Mouse (Mus musculus) hindbrain, embryonic 14.5 days (tissue): ENCODE results near the gene Rerg. TPM values are rescaled to one million over a fixed set of nuclear protein-coding genes. Genes with fewer than 3 reads are reported as not detected.

Source experiments
- ATAC-seq: fragments of 200-750 bp; cut with Nextera tagmentation; 2 replicates; pipeline ENCODE4 v1.8.0; 2017; ENCODE audit warnings: moderate number of reproducible peaks, mild to moderate bottlenecking, moderate TSS enrichment, moderate library complexity; ENCODE audit not compliant: low FRiP score
- DNase-seq: peaks from one replicate; pipeline ENCODE4 v3.0.0-alpha.2; 2015; ENCODE audit warnings: low spot score
- H3K27ac ChIP-seq: fragments of 300-500 bp; sonication (generic); 2 replicates; pipeline ENCODE4 v1.5.1; 2014; ENCODE audit warnings: mild to moderate bottlenecking, moderate library complexity
- H3K27me3 ChIP-seq: fragments of 300-500 bp; sonication (generic); 2 replicates; pipeline ENCODE4 v1.6.1; 2014; ENCODE audit warnings: mild to moderate bottlenecking, low read length, mixed read lengths; ENCODE audit not compliant: control insufficient read depth, insufficient read depth
- H3K36me3 ChIP-seq: fragments of 300-500 bp; sonication (generic); replicated peaks from 2 replicates; pipeline ENCODE4 v1.6.1; 2014; ENCODE audit not compliant: control insufficient read depth, insufficient read depth
- H3K4me1 ChIP-seq: fragments of 300-500 bp; sonication (generic); replicated peaks from 2 replicates; pipeline ENCODE4 v1.6.1; 2014; ENCODE audit warnings: antibody characterized with exemption, low read length, mixed read lengths; ENCODE audit not compliant: control insufficient read depth, insufficient read depth
- H3K4me2 ChIP-seq: fragments of 300-500 bp; sonication (generic); replicated peaks from 2 replicates; pipeline ENCODE4 v1.6.1; 2014; ENCODE audit warnings: mild to moderate bottlenecking, moderate library complexity
- H3K4me3 ChIP-seq: fragments of 300-500 bp; sonication (generic); replicated peaks from 2 replicates; pipeline ENCODE4 v1.5.1; 2014; ENCODE audit warnings: mild to moderate bottlenecking, low read length
- H3K9ac ChIP-seq: fragments of 300-500 bp; sonication (generic); 2 replicates; pipeline ENCODE4 v1.6.1; 2014
- H3K9me3 ChIP-seq: fragments of 300-500 bp; sonication (generic); 2 replicates; pipeline ENCODE4 v1.6.1; 2016; ENCODE audit warnings: low read length; ENCODE audit not compliant: control insufficient read depth
- WGBS: fragments of 180-500 bp; shearing (Covaris S2); extraction: QIAGEN DNeasy Blood & Tissue Kit; methylation state at CpG from one replicate; pipeline ENCODE4 v1.1.7; 2014; 5-methylcytosine and 5-hydroxymethylcytosine counted together
- polyA plus RNA-seq: library from polyadenylated mRNA; unstranded; fragments of >200 nt; fragmentation: Nextera tagmentation; extraction: Ambion mirVana; gene quantifications from 2 replicates; pipeline ENCODE4 v1.2.1, GENCODE M21; 2014

The Rerg gene
- polyA plus RNA-seq, 1 experiment from 2014 or later, result 6.5 TPM

GRCm38 (mm10) chr6:137102662-137103179 lies 67.6 kb downstream of the Rerg start:
- WGBS, result 61% methylated on average over 10 of the region's 10 CpGs
- Histone ChIP-seq H3K4me2 (no peak overlapping the region), H3K9me3 (no peaks in the 10 kb centered on the region), H3K4me3 (no peak overlapping the region), H3K4me1 (no peaks in the 10 kb centered on the region), H3K27me3 (no peaks in the 10 kb centered on the region), H3K9ac (no peak overlapping the region), H3K36me3 (no peaks in the 10 kb centered on the region), H3K27ac (no peak overlapping the region)
- no peak for DNase-seq
- no peak for ATAC-seq

GRCm38 (mm10) chr6:137101886-137102661 lies 68.2 kb downstream of the Rerg start:
- Histone ChIP-seq H3K27ac (no peak overlapping the region), H3K36me3 (no peaks in the 10 kb centered on the region), H3K9ac (no peak overlapping the region), H3K4me3 (no peak overlapping the region), H3K4me2 (no peak overlapping the region), H3K27me3 (no peaks in the 10 kb centered on the region), H3K4me1 (no peaks in the 10 kb centered on the region), H3K9me3 (no peaks in the 10 kb centered on the region)
- DNase-seq (no peak), ATAC-seq (no peak)
- WGBS, result 86% methylated on average over 7 of the region's 7 CpGs

GRCm38 (mm10) chr6:137100259-137100658 lies 70.0 kb downstream of the Rerg start:
- WGBS, result 53% methylated on average over 2 of the region's 2 CpGs
- no peak overlapping the region for H3K4me3 ChIP-seq
- no peak overlapping the region for H3K27ac ChIP-seq
- DNase-seq (no peak), ATAC-seq (no peak)
- no peaks in the 10 kb centered on the region for H3K4me1 ChIP-seq
- H3K27me3 ChIP-seq, result no peaks in the 10 kb centered on the region
- no peak overlapping the region for H3K9ac ChIP-seq
- no peak overlapping the region for H3K4me2 ChIP-seq
- no peaks in the 10 kb centered on the region for H3K9me3 ChIP-seq
- H3K36me3 ChIP-seq, result no peaks in the 10 kb centered on the region

GRCm38 (mm10) chr6:137098232-137099191 lies 71.8 kb downstream of the Rerg start:
- H3K4me3 ChIP-seq, result no peak overlapping the region
- no peak overlapping the region for H3K9ac ChIP-seq
- ATAC-seq (no peak), DNase-seq (no peak)
- no peak overlapping the region for H3K4me2 ChIP-seq
- no peak overlapping the region for H3K27ac ChIP-seq
- no peaks in the 10 kb centered on the region for H3K36me3 ChIP-seq
- 68% methylated on average over 18 of the region's 18 CpGs for WGBS
- H3K27me3 ChIP-seq, result no peaks in the 10 kb centered on the region
- H3K4me1 ChIP-seq, result no peaks in the 10 kb centered on the region
- no peaks in the 10 kb centered on the region for H3K9me3 ChIP-seq

GRCm38 (mm10) chr6:137094475-137094874 lies 75.8 kb downstream of the Rerg start:
- Histone ChIP-seq H3K9me3 (peaks cover 4% of the 10 kb centered on the region; the same call in 1 of the 2 replicates), H3K4me3 (no peak overlapping the region), H3K9ac (no peak overlapping the region), H3K36me3 (no peaks in the 10 kb centered on the region), H3K4me1 (no peaks in the 10 kb centered on the region), H3K27me3 (no peaks in the 10 kb centered on the region), H3K27ac (no peak overlapping the region), H3K4me2 (no peak overlapping the region)
- WGBS, result 91% methylated on average over 2 of the region's 2 CpGs
- ATAC-seq, result no peak
- DNase-seq, result no peak

GRCm38 (mm10) chr6:137088469-137088868 lies 81.8 kb downstream of the Rerg start:
- no peak overlapping the region for H3K9ac ChIP-seq
- DNase-seq, result no peak
- no peaks in the 10 kb centered on the region for H3K4me1 ChIP-seq
- no peak for ATAC-seq
- no peak overlapping the region for H3K4me2 ChIP-seq
- no peaks in the 10 kb centered on the region for H3K36me3 ChIP-seq
- peaks cover 4% of the 10 kb centered on the region; the same call in 1 of the 2 replicates for H3K9me3 ChIP-seq
- WGBS, result 73% methylated on average over 6 of the region's 6 CpGs
- H3K27ac ChIP-seq, result no peak overlapping the region
- no peaks in the 10 kb centered on the region for H3K27me3 ChIP-seq
- no peak overlapping the region for H3K4me3 ChIP-seq

GRCm38 (mm10) chr6:137087956-137088355 lies 82.3 kb downstream of the Rerg start:
- 79% methylated on average over 5 of the region's 5 CpGs for WGBS
- peaks cover 7% of the 10 kb centered on the region; the same call in 1 of the 2 replicates for H3K9me3 ChIP-seq
- H3K36me3 ChIP-seq, result no peaks in the 10 kb centered on the region
- no peaks in the 10 kb centered on the region for H3K27me3 ChIP-seq
- H3K9ac ChIP-seq, result no peak overlapping the region
- no peak for DNase-seq
- no peak overlapping the region for H3K4me2 ChIP-seq
- no peak overlapping the region for H3K27ac ChIP-seq
- no peak overlapping the region for H3K4me3 ChIP-seq
- H3K4me1 ChIP-seq, result no peaks in the 10 kb centered on the region
- ATAC-seq, result no peak

GRCm38 (mm10) chr6:137087470-137087869 lies 82.8 kb downstream of the Rerg start:
- Histone ChIP-seq H3K4me2 (no peak overlapping the region), H3K9ac (no peak overlapping the region), H3K27me3 (no peaks in the 10 kb centered on the region), H3K27ac (no peak overlapping the region), H3K4me1 (no peaks in the 10 kb centered on the region), H3K36me3 (no peaks in the 10 kb centered on the region), H3K9me3 (peaks cover 9% of the 10 kb centered on the region; the same call in 1 of the 2 replicates), H3K4me3 (no peak overlapping the region)
- DNase-seq (no peak), ATAC-seq (no peak)
- WGBS, result 82% methylated on average over 3 of the region's 3 CpGs

- no peak overlapping the region for H3K27ac ChIP-seq
- 89% methylated on average over 6 of the region's 6 CpGs for WGBS
- H3K4me2 ChIP-seq, result no peak overlapping the region
- no peak for ATAC-seq
- no peak overlapping the region for H3K4me3 ChIP-seq
- no peaks in the 10 kb centered on the region for H3K36me3 ChIP-seq
- H3K9ac ChIP-seq, result no peak overlapping the region
- H3K9me3 ChIP-seq, result 0 out of 2 replicates have a peak, but pooled peaks cover 5% of the 10 kb centered on the region
- H3K27me3 ChIP-seq, result no peaks in the 10 kb centered on the region
- no peak for DNase-seq
- no peaks in the 10 kb centered on the region for H3K4me1 ChIP-seq
Measured at GRCm38 (mm10) chr6:137079701-137080100, 90.6 kb downstream of the Rerg start.
